Mouse (Mus musculus) left cerebral cortex, postnatal 10 days (tissue): ENCODE measurements around the gene Dus1l. TPM values are rescaled to one million over a fixed set of nuclear protein-coding genes. Genes with fewer than 3 reads are reported as not detected.
"Not testable (repeated sequence)": the region's sequence is repeated elsewhere in the genome, so short reads cannot be mapped to it uniquely, and the experiment has no call there.

Experiments used
- DNase-seq, 2 experiments: peaks; one replicate each; pipeline ENCODE4 v3.0.0; 2021 to 2022; ENCODE audit warnings: low spot score in 2 of 2, mixed read lengths in 1 of 2; ENCODE audit errors: extremely low spot score in 1 of 2
- intact Hi-C: fragments of 180-260 bp; cut with DNase I; formaldehyde crosslinking; loops from one replicate; pipeline ENCODE4 v1.15.1; 2025
- total RNA-seq, 2 experiments: library from RNA; stranded (reverse); gene quantifications; 2 replicates each; pipeline ENCODE4 v1.2.3; 2021

Gene Dus1l
- total RNA-seq, 2 experiments from 2014 or later = 37.4 to 40.7 TPM

DNA sequence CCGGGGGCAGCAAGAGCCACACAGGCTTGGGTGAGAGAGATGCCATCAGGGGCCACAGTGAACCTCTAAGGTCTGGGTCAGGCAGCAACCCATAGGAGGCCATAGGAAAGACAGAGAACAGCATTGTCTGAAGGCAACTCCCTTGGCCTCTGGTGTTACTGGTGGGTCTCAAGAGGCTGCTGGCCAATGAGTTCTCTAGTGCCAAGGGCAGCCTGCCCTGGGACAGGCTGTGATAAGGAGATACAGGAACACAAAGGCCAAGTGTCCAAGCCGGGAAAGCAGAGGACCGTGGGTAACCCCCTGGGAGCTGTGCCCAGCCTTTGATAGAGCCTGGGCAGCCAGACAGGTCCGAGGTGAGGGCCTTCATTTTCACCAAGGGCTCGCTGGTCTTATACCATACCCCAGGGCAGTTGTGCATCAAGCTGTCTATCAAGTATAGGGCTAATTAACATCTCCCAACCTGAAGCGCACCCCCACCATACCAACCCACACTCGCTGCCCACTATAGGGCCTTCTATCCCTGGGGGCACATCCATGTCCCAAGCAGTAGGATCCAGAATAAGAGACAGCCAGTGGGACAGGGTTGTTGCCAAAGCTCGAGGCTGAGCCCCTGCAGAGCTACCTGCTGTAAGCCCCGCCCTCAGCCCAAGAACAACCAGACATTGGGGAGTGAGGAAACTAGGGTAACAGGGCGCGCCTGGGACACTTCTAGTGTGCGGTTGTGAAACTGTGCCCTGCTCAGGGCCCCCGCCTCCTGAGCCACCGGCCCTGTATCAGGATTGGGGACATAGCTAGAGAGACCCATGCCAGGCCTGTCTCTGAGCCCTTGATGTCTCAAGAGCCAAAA is 25.1 kb upstream of the Dus1l start:
- intact Hi-C loops = loop anchor here (5.0 kb wide), 1 partner anchor 81 kb away; no protein-coding TSS in a partner anchor
- DNase-seq = peak in 1 of 2 experiments; percentile 30

- intact Hi-C loops = loop anchor here (5.0 kb wide), 1 partner anchor 82 kb away; no protein-coding TSS in a partner anchor
Observed at GRCm38 (mm10) chr11:120820546-120820945, 24.3 kb upstream of the Dus1l start.

DNA sequence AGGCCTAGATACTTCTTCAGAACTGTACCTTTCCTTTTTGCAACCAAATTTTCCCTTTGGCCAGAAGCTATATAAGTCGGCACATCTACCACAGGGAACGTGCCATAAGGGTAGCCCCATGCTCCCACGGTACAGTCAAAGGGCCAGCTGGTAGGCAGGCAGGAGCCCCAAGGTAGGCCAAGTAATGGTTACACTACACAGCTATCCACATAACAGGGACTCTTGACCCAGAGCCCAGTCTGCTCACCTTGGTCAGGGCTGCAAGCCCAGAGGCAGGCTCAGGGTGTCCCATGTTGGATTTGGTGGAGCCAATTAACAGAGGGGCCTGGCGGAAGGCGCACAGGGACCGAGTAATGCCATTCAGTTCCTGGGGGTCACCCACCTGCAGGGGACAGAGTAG is 23.4 kb upstream of the Dus1l start:
- intact Hi-C loops = no loop called here

More at GRCm38 (mm10) chr11:120820546-120820945, 24.3 kb upstream of the Dus1l start:
- DNase-seq = no peak

GRCm38 (mm10) chr11:120818251-120818650 is 22.0 kb upstream of the Dus1l start:
- intact Hi-C loops = no loop called here

More for the DNA sequence above, 23.4 kb upstream of the Dus1l start:
- DNase-seq = no peak

GRCm38 (mm10) chr11:120817358-120817757 is 21.2 kb upstream of the Dus1l start:
- peak in 1 of 2 experiments; percentile 29 for DNase-seq
- intact Hi-C loops = no loop called here

More at GRCm38 (mm10) chr11:120818251-120818650, 22.0 kb upstream of the Dus1l start:
- DNase-seq = peak in 1 of 2 experiments; percentile 22

DNA sequence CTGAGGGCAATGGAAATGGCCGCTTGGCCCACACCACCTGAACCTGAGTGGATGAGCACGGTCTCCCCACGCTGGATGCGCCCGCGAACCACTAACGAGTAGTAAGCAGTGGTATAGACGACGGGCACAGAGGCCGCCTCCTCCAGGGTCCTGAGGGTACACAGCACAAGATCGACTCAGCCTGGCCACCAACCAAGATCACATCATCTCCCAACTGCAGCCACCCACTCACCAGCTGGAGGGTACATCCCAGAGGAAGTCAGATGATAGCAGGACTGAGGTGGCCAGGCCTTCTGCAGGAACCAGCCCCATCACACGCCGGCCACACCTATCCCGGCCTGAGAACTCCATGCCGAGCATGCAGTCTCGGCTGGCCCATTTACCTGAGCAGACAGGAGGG is 15.9 kb upstream of the Dus1l start:
- DNase-seq = no peak

DNA sequence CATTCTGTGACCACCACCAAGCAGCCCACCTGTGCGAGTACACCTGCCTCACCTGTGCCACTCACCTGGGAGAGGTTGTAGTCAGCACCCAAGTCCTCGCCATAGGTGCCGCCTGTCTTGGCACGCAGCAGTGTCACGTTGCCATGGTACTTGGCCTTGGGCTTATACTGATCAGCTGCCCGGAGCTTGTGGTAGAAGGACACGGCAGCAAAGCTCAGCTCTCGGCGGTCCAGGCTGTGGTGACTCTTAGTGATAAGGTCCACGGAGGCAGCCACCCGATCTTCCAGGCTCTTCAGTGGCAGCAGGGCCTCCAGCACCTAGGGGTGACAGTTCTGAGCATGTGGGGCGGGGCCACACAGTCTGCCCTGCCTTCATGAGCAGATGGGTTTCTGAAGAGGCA is 11.8 kb upstream of the Dus1l start:
- intact Hi-C loops = no loop called here
- DNase-seq = no peak

More for the DNA sequence above, 15.9 kb upstream of the Dus1l start:
- intact Hi-C loops = no loop called here

DNA sequence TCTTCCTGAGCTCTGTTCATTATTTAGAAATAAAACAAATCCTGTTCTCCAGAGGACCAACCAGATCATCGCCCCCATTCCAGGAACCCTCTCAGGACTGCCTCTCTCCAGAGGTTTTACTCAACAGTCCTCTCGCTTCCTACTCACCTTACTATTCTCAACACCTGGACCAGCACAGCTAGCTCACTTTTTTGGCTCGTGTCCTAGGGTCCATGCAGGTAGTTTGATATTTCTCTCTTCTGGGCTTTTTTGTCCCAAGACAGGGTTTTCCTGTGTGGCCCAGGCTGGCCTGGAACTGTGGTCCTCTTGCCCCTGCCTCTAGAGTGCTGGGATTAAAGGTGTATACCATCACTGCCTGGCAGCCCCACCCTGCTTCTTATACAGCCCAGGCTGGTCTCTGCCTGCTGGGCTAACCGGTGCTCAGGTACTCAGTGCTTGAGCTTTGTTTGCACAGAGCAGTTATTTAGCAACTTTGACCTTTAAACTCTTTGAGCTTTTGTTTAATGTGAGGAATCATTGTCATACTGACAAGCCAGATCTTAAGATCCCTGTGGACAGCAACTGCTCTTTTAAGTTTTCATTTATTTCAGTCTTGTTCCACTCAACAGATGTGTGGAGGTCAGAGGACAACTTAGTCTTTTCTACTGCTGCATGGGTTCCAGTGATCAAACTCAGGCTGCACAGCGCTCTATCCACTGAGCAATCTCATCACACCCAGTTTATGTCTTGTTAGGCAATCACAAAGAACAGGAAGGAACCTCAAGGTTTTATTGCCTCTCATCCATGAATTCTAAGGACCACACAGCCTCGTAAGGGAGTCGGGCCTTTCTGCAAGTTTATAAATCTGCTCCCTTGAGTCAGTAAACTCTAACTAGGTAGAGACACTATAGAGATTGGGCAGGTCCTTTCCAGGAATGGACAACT is 9.4 kb upstream of the Dus1l start:
- DNase-seq = no peak

DNA sequence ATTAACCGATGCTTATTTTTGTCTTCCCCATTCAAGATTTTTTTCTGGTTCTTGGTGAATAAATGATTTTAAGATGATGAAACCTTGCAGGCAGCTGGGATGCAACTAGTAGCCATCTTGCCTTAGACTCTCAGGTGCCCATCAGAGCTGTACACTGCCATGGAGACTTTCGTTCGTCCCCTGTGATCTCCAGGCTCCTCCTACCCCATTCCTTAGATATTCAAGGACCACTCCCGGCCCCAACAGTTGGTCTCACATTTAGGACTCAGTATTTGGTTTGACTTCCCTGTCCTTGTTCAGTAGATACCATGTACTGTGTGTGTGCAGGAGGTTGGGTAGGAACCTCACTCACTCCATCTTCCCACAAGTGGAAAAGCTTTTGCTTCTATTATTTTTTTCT is 8.6 kb upstream of the Dus1l start:
- no peak for DNase-seq
- intact Hi-C loops = no loop called here

More for the DNA sequence above, 9.4 kb upstream of the Dus1l start:
- intact Hi-C loops = no loop called here

DNA sequence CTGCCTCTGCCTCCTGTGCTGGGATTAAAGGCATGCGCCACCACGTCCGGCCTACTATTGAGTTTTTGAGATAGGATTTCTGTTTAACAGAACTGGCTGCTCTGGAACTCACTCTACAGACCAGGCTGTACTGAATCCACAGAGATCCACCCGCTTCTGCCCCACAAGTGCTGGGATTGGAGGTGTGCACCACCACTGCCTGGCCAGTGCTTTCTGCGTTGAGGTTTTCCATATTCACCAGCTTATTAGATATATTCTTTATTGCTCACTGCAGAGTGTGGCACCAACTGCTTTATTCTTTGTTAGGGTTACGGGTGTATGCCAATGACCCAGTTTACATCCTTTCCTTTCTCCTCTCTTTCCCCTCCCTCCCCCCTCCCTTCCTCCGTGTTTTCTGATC is 8.1 kb upstream of the Dus1l start:
- DNase-seq = no peak
- intact Hi-C loops = no loop called here

DNA sequence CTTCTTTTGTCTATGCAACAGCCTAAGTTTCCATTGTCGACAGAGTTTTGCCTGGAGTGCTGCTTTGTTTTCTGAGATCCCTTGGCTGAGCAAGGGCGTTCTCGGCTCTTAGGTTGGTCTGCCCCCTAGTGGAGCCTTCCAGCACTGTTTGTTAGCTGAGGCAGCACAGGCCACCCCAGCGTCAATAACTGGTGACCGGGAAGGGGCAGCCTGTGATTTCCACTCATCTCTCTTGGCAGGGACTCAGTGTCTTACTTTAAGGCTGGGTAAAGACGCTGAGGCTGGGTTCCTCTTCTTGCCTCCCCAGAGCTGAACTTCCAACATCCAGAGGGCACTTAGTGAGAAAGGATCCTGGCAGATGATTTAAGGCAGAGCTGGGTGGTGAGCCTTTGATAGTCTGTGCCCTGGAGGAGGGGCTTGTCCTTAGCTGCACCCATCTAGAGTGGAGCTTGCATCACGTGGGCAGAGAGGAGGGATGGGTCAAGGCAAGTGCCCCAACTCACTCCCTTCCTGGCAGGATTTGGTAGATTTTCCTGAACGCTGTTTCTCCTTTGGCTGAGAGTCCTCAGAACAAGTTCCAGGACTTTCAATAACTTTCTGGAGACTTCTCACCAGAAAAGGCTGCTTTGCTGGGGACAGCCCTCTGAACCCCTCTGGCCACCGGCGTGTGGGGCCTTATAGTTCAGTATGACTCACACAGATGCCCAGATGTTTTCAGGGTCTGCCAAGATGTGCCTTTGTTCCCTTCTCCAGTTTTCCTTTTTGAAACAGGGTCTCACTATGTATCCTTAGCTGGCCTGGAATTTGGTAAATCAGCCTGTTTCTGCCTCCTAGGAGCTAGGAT is 4.1 kb upstream of the Dus1l start:
- intact Hi-C loops = no loop called here
- peak; percentile 78 to 89 for DNase-seq

DNA sequence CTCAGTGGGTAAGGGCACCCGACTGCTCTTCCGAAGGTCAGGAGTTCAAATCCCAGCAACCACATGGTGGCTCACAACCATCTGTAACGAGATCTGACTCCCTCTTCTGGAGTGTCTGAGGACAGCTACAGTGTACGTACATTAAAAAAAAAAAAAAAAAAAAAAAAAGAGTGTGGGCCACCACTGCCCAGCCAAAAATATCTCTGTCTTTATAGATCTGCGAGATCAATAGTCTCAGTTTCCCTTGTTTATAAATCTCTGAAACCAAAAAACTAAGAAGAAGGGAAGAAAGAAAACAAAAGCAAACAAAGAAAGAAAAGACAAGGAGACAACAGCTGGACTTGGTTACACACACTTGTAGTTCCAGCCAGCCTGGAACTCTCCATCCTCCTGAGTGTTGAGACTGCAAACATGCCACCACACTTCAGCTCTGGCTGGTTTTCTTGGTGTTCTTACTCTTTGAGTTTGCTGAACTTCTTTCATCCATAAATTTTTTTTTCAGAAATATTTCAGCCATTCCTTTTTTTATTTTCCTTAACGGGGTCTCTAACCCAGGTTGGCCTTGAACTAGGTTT is 3.2 kb upstream of the Dus1l start:
- intact Hi-C loops = no loop called here

DNA sequence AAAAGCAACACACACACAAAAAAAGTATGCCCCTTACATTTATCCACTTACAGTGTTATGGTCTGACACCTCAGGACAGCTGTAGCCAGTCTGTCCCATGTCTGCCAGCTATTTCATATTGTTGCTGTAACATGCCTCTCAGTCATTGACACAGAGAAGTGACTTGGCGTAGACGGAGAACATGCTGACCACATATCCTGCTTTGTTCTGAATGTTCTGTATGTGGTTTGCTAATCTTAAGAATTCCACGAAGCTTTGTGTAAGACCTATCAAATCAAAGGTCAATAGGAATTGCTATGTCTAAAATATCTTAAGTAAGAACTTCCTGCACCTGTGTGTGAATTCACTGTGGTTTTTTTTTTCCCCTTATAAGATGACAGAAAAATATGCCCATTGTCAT is 2.0 kb upstream of the Dus1l start:
- no peak for DNase-seq
- intact Hi-C loops = no loop called here

More for the DNA sequence above, 3.2 kb upstream of the Dus1l start:
- no peak for DNase-seq

GRCm38 (mm10) chr11:120796614-120796946 is 377 bp upstream of the Dus1l start:
- DNase-seq = no peak
- intact Hi-C loops = no loop called here

DNA sequence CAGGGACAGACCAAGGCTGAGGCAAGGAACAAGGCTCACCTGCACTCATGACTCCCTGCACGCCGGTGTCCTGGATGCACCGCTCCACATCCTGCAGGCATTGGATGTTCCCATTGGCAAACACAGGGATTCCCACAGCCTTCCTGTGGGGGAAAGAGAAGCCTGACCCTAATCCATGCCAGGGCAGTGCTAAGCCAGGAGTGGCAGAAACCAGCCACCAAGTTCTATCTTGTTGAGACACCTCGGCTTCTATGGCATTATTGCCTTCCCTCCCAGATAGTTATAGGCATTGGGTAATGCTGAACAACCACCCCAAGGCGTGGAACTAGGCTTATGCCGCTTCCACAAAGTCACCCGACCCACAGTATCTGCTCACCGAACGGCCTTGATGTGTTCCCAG is 3.6 kb downstream of the Dus1l start:
- DNase-seq = peak in 1 of 2 experiments; percentile 13
- intact Hi-C loops = no loop called here

DNA sequence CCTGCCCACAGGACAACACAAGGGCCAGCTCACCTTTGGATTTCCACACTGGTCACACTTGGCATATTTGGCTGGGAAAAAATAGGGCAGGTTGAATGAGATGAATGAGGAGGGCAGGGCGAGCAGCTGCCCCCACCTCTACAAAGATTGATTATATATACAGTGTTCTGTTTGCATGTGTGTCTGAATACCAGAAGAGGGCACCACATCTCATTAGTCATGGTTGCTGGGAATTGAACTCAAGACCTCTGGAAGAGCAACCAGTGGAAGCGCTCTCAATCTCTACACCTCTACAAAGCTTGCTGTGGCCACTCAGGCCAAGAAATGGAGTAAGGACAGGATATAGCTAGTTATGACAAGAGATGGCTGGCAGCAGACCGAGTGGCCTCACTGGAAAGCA is 6.4 kb downstream of the Dus1l start:
- intact Hi-C loops = no loop called here
- no peak for DNase-seq

GRCm38 (mm10) chr11:120789355-120789754 is 6.8 kb downstream of the Dus1l start:
- intact Hi-C loops = no loop called here
- DNase-seq = peak in 1 of 2 experiments; percentile 14

DNA sequence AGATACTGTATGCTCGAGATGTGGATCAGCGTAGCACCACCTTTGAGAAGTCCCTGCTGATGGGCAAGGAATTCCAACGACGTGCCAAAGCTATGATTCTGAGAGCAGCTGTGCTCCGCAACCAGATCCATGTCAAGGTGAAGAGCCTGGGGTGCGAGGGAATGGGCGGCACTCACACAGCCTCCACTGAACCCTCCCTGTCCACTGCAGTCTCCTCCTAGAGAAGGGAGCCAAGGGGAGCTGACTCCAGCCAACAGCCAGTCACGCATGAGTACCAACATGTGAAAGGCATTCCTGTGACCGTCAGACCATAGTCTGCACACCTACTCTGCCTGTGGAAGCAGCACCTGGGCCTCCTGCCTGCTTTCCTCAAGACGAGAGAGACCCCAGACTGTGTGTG is 7.7 kb downstream of the Dus1l start:
- peak in 1 of 2 experiments; percentile 4 for DNase-seq
- intact Hi-C loops = not testable (repeated sequence)
